Mouse (Mus musculus): ENCODE data around the gene Dlgap1. TPM values are rescaled to one million over a fixed set of nuclear protein-coding genes. Genes with fewer than 3 reads are reported as not detected.

The Dlgap1 gene
- polyA plus RNA-seq, 1 experiment from 2014 or later, result 4.1 TPM

DNA sequence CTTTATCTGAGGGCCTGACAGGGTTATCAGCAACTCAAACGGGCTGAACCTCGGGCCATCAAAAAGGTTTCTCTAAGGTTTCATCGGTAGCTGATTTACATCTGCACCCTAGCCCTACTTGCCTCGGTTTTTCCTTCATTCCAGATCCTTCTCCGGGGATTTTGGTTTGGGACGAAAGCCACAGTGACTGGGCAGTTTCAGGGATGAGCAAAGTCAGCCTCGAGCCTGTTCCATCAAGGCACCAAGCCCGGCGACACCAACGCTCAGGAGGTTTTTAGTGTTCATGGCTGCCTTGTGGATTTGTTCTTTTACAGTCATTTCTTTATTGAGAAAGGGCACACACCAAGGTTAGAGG lies 779.6 kb downstream of the Dlgap1 start:
- Histone ChIP-seq H3K36me3 (no peaks in the 10 kb centered on the region), H3K4me3 (replicated peaks) (peak overlapping the region; percentile 33), H3K27ac (peak overlapping the region; percentile 92), H3K9me3 (replicated peaks) (no peaks in the 10 kb centered on the region), H3K9ac (peak overlapping the region; percentile 33), H3K27me3 (no peaks in the 10 kb centered on the region), H3K4me2 (peak overlapping the region; percentile 63), H3K4me1 (peaks cover 67% of the 10 kb centered on the region)
- 13% methylated on average over 10 of the region's 10 CpGs for WGBS
- ATAC-seq (replicated peaks; ENCODE audit: low FRiP score), result no peak

DNA sequence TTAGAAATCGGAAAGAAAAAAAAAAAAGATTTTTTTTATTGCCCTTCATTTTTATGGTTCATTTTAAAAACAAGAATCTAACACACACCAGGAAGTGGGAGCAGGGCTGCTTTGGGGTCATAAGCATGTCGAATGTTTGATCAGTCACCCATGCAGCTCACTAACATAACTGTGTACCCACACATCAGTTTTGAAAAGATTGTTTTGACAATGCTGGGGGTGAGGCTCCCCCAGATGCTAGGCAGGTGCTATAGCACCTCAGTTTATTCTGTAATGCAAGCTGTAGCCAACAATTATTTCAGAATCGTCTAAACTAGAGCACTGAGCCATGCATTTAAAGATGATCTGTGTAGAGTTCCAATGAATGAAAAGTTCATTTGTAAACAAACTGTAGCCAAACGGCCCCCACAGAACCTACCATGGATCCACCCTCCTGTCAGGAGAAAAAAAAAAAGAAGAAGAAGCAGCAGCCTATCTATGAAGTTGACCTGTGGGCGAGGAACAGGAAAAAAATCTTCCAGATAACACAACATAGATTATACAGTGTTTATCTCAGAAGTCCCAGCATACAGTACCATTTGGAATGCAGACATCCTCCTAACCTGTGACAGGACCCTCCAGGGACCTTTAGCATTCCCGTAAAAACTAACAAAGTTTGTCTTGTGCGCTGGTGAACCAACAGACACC lies 780.2 kb downstream of the Dlgap1 start:
- WGBS, result 43% methylated on average over 7 of the region's 7 CpGs

DNA sequence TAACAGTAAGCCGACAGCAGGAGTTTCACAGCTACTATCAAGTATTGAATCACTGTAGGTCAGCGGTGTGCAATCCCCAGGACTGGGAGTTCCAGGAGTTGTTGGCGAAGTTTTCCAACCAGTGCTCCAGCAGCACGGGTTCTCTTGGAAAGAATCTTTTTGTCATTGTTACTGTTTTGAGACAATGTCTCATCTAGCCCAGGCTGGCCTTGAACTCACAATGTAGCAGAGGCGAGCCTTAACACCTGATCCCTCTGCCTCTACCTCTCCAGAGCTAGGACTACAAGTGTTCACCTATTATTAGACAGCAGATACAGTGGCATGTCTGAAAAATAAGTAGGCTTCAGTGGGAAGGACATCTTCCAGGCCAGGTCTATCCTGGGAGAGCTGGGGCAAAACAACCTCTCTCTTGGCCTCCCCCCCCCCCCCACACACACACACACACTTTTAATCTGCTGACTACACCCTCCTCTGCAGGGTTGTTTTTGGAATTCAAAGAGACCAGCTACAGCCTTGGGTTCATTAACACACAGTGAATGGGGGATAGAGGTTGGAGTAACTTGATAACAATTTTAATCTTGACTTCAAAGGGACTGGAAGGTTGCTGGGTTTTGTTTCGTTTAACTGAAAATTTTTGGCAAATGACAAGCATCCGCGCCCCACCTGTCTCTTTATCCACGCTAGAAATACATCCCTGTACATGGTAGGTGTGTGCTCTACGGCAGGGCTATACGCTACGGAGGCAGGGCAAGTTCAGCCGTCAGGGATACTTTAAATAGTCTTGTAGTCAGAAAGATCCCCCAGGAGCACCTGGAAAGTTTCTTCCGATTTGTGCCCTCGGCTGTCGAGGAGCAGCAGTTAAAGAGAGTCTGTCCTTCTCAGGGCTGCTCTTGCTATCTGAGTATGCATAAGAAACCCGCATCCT lies 781.6 kb downstream of the Dlgap1 start:
- Histone ChIP-seq H3K4me3 (replicated peaks) (peak overlapping the region; percentile 42), H3K9ac (no peak overlapping the region), H3K9me3 (replicated peaks) (no peaks in the 10 kb centered on the region), H3K4me2 (peak overlapping the region; percentile 65), H3K4me1 (peaks cover 83% of the 10 kb centered on the region), H3K27me3 (no peaks in the 10 kb centered on the region), H3K36me3 (no peaks in the 10 kb centered on the region), H3K27ac (peak overlapping the region; percentile 95)
- 41% methylated on average over 17 of the region's 17 CpGs for WGBS
- no peak for ATAC-seq (replicated peaks; ENCODE audit: low FRiP score)

More for the DNA sequence above, 780.2 kb downstream of the Dlgap1 start:
- H3K9me3 ChIP-seq (replicated peaks), result no peaks in the 10 kb centered on the region
- ATAC-seq (replicated peaks; ENCODE audit: low FRiP score), result no peak
- H3K4me2 ChIP-seq, result peak overlapping the region; percentile 63; the same call in 1 of the 2 replicates
- no peaks in the 10 kb centered on the region for H3K36me3 ChIP-seq
- H3K27me3 ChIP-seq, result no peaks in the 10 kb centered on the region
- H3K9ac ChIP-seq, result no peak overlapping the region
- peak overlapping the region; percentile 92 for H3K27ac ChIP-seq
- H3K4me3 ChIP-seq (replicated peaks), result no peak overlapping the region
- peaks cover 70% of the 10 kb centered on the region for H3K4me1 ChIP-seq

DNA sequence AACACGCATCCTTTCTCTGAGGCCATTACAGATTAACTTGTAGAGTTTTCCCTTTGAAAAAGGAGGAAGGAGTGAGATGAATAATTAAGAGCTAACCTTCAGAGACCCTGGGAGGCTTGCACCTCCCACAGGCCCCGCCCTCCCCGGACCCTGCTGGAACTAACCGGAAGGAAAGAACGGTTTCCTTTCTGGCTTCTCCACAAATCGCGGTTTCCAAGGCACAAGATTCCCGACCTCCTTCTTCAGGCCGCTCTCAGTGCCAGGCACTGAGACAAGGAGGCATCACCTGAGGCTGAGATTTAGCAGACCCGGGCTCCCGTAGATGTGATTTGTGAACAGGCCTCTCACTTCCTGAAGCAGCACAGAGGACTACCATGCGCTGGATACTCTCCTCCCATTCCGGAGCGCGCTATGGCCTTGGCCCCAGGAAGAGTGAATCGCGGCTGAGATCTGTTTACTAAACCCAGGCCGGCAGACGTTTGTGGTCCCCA lies 782.3 kb downstream of the Dlgap1 start:
- peak overlapping the region; percentile 50 for H3K9ac ChIP-seq
- H3K4me3 ChIP-seq (replicated peaks), result peak overlapping the region; percentile 42
- 2% methylated on average over 19 of the region's 19 CpGs for WGBS
- peak; percentile 34; the same call in 1 of the 2 replicates for ATAC-seq (replicated peaks; ENCODE audit: low FRiP score)
- peak overlapping the region; percentile 95 for H3K27ac ChIP-seq
- no peaks in the 10 kb centered on the region for H3K36me3 ChIP-seq
- H3K4me2 ChIP-seq, result peak overlapping the region; percentile 65
- no peaks in the 10 kb centered on the region for H3K9me3 ChIP-seq (replicated peaks)
- H3K4me1 ChIP-seq, result peaks cover 82% of the 10 kb centered on the region
- H3K27me3 ChIP-seq, result no peaks in the 10 kb centered on the region

DNA sequence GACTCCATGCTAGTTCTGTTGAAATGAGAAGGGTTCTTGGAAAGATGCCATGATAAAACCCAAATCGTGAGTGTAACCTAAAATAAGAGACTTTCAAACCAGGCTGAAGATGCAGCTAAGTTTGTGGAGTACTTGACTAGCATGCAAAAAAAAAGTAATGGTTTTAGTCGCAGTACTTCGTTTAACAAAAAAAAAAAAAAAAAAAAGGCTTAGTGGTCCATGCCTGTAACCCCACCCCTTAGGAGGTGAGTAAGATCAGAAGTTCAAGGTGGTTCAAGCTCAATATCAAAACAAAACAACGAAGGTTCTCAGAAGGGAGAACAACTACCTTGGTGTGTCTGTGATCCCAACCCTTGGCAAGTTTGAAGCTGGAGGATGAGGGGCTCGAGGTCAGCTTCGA lies 782.8 kb downstream of the Dlgap1 start:
- Histone ChIP-seq H3K4me3 (replicated peaks) (peak overlapping the region; percentile 42), H3K9me3 (replicated peaks) (no peaks in the 10 kb centered on the region), H3K4me2 (peak overlapping the region; percentile 65), H3K36me3 (no peaks in the 10 kb centered on the region), H3K27ac (peak overlapping the region; percentile 95), H3K27me3 (no peaks in the 10 kb centered on the region), H3K4me1 (peaks cover 79% of the 10 kb centered on the region), H3K9ac (peak overlapping the region; percentile 50)
- no peak for ATAC-seq (replicated peaks; ENCODE audit: low FRiP score)
- 49% methylated on average over 6 of the region's 6 CpGs for WGBS

DNA sequence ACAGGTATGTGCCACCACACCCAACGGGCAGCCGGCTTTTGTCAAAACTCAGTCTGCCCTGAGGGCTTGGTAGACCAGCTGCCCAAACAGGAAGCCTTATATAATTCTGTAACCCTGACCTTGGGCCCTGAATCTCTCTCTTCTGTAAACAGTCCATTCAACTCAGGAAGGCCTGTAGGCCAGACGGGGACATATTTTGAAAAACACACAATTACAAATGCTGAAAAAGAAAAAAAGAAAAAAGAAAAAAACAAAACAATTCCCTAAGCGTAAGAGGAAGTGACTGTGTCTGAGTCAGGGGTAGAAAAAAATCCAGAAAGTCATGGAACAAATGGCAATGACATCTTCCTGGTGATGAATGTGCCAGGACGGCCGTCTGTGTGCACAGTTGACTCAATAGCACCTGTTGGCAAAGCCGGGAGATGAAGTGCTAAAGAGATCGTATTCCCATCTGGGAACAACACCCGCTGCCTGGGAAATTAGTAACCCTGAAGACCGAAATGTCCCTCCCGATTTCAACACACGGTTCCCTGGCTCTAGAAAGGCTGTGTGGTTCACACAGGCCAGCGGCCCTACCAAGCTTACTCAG lies 784.7 kb downstream of the Dlgap1 start:
- H3K4me2 ChIP-seq, result no peak overlapping the region
- H3K27ac ChIP-seq, result peak overlapping the region; percentile 46
- H3K9ac ChIP-seq, result no peak overlapping the region
- 34% methylated on average over 13 of the region's 13 CpGs for WGBS
- H3K9me3 ChIP-seq (replicated peaks), result no peaks in the 10 kb centered on the region
- no peaks in the 10 kb centered on the region for H3K36me3 ChIP-seq
- peaks cover 65% of the 10 kb centered on the region for H3K4me1 ChIP-seq
- no peak overlapping the region for H3K4me3 ChIP-seq (replicated peaks)
- no peaks in the 10 kb centered on the region for H3K27me3 ChIP-seq
- ATAC-seq (replicated peaks; ENCODE audit: low FRiP score), result no peak

DNA sequence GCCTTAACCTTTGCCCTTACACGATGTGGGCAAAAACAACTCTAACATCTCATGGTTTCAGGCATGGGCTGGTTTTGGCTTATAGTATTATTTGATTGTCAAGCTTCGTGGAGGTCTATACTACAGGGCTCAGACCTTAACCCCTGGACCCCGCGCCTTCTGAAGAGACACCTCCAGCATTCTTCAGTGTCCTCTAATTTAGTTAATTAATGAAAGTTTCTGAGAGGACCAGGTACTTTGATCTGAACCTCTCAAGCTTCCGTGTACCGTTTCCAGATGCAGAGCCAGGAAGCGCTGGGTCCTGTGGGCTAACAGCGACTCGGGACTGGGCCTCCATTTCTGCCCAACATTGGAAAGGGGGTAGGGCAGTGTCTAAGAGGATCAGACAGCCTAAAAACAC lies 785.2 kb downstream of the Dlgap1 start:
- Histone ChIP-seq H3K9me3 (replicated peaks) (no peaks in the 10 kb centered on the region), H3K4me3 (replicated peaks) (no peak overlapping the region), H3K9ac (no peak overlapping the region), H3K27ac (peak overlapping the region; percentile 46), H3K4me1 (peaks cover 62% of the 10 kb centered on the region), H3K36me3 (no peaks in the 10 kb centered on the region), H3K4me2 (no peak overlapping the region), H3K27me3 (no peaks in the 10 kb centered on the region)
- no peak for ATAC-seq (replicated peaks; ENCODE audit: low FRiP score)
- WGBS, result 53% methylated on average over 9 of the region's 9 CpGs

DNA sequence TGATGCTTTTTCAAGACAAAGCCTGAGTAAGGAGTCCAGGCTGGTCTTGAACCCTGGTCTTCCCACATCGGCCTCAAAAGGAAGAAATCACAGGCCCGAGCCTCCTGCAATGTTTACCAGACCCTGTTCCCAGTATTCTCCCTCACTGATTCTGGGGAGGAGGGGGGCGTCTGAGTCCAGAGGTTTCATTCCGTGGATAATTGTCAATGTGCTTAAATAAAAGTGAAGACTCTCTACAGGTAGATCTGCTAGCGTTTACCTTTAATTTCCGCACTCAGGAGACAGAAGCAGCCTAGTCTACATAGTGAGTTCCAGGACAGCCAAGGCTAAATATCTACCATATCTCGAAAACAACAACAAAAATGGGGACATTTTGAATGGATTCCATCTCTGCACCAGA lies 785.8 kb downstream of the Dlgap1 start:
- Histone ChIP-seq H3K4me2 (peak overlapping the region; percentile 89), H3K27me3 (no peaks in the 10 kb centered on the region), H3K27ac (peak overlapping the region; percentile 46; the same call in 1 of the 2 replicates), H3K4me1 (peaks cover 60% of the 10 kb centered on the region), H3K9me3 (replicated peaks) (no peaks in the 10 kb centered on the region), H3K36me3 (no peaks in the 10 kb centered on the region), H3K4me3 (replicated peaks) (no peak overlapping the region), H3K9ac (no peak overlapping the region)
- ATAC-seq (replicated peaks; ENCODE audit: low FRiP score), result no peak
- WGBS, result 58% methylated on average over 7 of the region's 7 CpGs

DNA sequence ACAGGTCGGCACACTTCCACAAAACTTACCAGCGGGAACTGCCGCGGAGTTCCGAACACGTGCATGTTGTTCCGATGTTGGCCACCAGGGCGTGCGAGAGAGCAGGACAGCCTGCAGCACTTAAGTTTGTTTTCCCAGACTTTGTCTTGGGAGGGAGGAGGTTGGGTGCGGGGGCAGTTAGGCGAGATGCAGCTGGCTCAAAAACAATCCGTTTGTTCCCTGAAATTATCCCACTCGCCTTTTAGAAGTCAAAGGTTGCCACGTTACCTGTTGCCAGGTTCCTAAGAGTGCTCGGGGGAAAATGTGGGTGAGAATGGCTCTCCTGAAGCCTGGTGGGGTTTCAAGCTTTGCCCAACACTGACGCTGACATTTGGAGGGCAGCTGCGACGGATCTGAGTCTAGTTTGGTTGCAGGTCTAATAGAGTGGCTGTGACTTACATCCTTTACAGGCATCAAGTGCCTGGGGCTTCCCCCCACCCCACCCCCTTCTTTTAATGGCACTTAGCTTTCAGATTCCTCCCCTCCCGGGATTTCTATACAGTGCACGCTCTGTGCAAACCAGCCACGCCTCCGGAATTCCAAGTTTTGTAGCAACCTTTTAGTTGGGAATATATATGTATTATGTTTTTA lies 786.3 kb downstream of the Dlgap1 start:
- peak; percentile 59; the same call in 1 of the 2 replicates for ATAC-seq (replicated peaks; ENCODE audit: low FRiP score)
- Histone ChIP-seq H3K9ac (peak overlapping the region; percentile 46), H3K4me3 (replicated peaks) (peak overlapping the region; percentile 46), H3K27ac (peak overlapping the region; percentile 95), H3K4me2 (peak overlapping the region; percentile 89), H3K4me1 (peaks cover 59% of the 10 kb centered on the region), H3K9me3 (replicated peaks) (no peaks in the 10 kb centered on the region), H3K36me3 (no peaks in the 10 kb centered on the region), H3K27me3 (no peaks in the 10 kb centered on the region)
- WGBS, result under 1% methylated on average over 22 of the region's 22 CpGs

DNA sequence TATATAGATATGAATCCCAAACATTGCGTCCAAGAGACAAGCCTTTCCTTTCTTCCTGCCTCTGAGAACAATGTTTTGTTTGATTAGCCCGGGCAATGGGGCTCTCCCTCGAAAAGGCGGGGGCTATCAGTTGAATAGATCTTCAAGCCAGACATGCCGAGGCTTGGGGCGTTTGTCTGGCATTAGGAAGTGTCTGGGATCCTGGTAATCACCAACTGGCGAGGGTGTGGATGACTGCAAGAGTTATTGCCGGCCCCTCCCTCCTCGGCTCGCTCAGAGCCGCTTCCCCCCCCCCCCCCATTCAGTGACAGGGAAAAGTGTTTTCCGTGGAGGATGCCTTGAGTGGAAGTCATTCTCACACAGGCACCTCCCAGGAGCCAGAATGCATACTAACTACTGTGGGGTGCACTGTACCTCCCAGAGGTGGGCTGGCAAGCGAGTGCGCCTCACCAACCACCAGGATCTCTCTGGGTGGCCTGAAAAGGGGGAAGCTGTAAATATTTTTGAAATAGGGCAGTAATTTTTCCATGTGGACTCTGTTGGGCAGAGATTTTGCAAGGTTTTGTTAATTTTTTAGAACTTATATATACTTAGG lies 786.9 kb downstream of the Dlgap1 start:
- 3% methylated on average over 14 of the region's 14 CpGs for WGBS
- Histone ChIP-seq H3K9me3 (replicated peaks) (no peaks in the 10 kb centered on the region), H3K4me1 (peaks cover 52% of the 10 kb centered on the region), H3K27me3 (no peaks in the 10 kb centered on the region), H3K9ac (peak overlapping the region; percentile 46), H3K36me3 (no peaks in the 10 kb centered on the region), H3K4me2 (peak overlapping the region; percentile 89), H3K4me3 (replicated peaks) (peak overlapping the region; percentile 46), H3K27ac (peak overlapping the region; percentile 95)
- ATAC-seq (replicated peaks; ENCODE audit: low FRiP score), result no peak

DNA sequence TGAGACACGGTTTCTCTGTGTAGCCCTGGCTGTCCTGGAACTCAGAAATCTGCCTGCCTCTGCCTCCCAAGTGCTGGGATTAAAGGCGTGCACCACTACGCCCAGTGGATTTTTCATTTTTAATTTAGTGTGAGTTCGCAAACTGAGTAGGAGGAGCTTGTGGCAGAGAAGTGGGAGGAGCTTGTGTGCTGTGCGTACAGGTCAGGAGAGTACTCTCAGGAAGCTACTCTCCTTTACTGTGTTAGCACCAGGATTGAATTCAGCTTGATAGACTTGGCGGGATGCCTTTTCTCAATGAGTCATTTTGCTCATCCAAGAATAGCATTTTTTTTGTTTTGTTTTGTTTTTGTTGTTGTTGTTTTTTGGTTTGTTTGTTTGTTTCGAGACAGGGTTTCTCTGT lies 793.1 kb downstream of the Dlgap1 start:
- 93% methylated on average over 7 of the region's 7 CpGs for WGBS
- ATAC-seq (replicated peaks; ENCODE audit: low FRiP score), result no peak

More for the DNA sequence above, 793.1 kb downstream of the Dlgap1 start:
- no peaks in the 10 kb centered on the region; the same call in 1 of the 2 replicates for H3K9me3 ChIP-seq (replicated peaks)
- 0 out of 2 replicates have a peak, but pooled peaks cover 3% of the 10 kb centered on the region for H3K4me1 ChIP-seq
- no peak overlapping the region for H3K27ac ChIP-seq
- H3K9ac ChIP-seq, result no peak overlapping the region
- no peaks in the 10 kb centered on the region for H3K27me3 ChIP-seq
- no peaks in the 10 kb centered on the region for H3K36me3 ChIP-seq
- no peak overlapping the region for H3K4me3 ChIP-seq (replicated peaks)
- H3K4me2 ChIP-seq, result no peak overlapping the region
